In the genomic region with DNA sequence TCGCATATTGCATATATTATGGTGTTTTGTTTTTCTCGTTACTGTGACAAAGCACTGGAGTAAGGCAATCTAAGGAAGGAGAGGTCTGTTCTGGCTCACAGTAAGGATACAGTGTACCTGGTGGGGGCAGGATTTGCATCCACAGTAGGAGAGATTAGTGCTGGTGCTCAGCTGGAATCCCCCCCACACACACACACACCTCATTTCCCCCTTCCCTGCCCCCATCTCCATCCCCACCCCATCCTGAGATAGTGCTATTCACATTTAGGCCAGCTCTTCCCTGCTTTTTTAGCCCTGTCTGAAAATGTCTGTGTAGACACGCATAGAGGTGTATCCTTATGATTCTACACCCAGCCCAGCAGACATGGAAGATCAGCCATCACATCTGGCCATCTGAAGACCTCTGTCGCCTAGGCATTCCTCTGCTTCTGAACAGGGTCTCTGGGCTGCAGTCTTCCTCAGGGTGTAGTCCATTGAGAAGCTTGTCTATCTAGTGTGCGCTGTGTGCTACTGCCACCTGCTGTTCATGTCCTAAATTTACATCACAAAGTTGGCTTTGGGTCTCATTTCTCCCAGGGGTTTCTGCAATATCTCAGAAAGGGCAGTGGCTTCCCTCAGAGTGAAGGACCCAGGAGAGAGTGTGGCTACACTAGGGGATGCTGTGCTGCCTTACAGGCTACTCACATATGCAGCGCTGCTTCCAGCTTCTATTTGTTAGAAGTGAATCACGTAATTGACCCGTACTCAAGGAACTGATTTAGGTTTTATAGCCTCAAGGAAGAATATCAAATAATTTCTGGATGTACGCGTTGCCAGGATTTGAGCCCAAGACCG, we compare ENCODE assay signal across 8 mouse cellular contexts. TPM values are rescaled to one million over a fixed set of nuclear protein-coding genes. Genes with fewer than 3 reads are reported as not detected.
DNase-seq lines count a peak whose midpoint lies in the region; ATAC-seq lines count a peak whose summit lies in the region.
"Had no signal": no experiment of that assay in that cellular context is flagged by ENCODE, and none has a peak within 500 bp of the region (broad histone marks: within the 10 kb centered on the region; RNA-seq: fewer than 3 reads in every experiment).

No protein-coding gene starts in this region.

- H3K36me3 ChIP-seq in hindbrain, embryonic 14.5 days (replicated peaks; ENCODE audit: control insufficient read depth, insufficient read depth), result no peaks in the 10 kb centered on the region

- intact Hi-C loops in left cerebral cortex, postnatal 10 days (cut with DNase I), result loop anchor here (5.0 kb wide), 1 partner anchor 171 kb away; a partner anchor contains a TSS

- 57% methylated on average over 11 of the region's 11 CpGs for WGBS in hindbrain, embryonic 14.5 days

- no peaks in the 10 kb centered on the region for H3K9me3 ChIP-seq in hindbrain, embryonic 14.5 days (ENCODE audit: control insufficient read depth, low read length)

- ATAC-seq in erythroblast, adult 5-6 weeks (replicated peaks; ENCODE audit: low FRiP score, poor library complexity, severe bottlenecking), result peak; percentile 94
- peak; percentile 77; the same call in 1 of the 2 replicates for ATAC-seq in hindbrain, embryonic 14.5 days (ENCODE audit: low FRiP score)
- ATAC-seq in megakaryocyte, adult 5-6 weeks (ENCODE audit: poor library complexity, severe bottlenecking), result peak; percentile 93

- no peak overlapping the region for H3K4me3 ChIP-seq in hindbrain, embryonic 14.5 days (replicated peaks; ENCODE audit: low read length)

- H3K27me3 ChIP-seq in hindbrain, embryonic 14.5 days (ENCODE audit: control insufficient read depth, insufficient read depth, low read length), result no peaks in the 10 kb centered on the region

- H3K4me1 ChIP-seq in hindbrain, embryonic 14.5 days (replicated peaks; ENCODE audit: control insufficient read depth, insufficient read depth, low read length), result no peaks in the 10 kb centered on the region

- no peak overlapping the region for H3K4me2 ChIP-seq in hindbrain, embryonic 14.5 days (replicated peaks)

- H3K27ac ChIP-seq in hindbrain, embryonic 14.5 days, result no peak overlapping the region
- H3K27ac ChIP-seq: macrophage had no signal

- peak; percentile 80 for DNase-seq in MEL-GATA-1-ER (ENCODE audit: extremely low read depth, low read depth)
- DNase-seq in brain, adult 2 months (ENCODE audit: low read depth, low spot score), result peak; percentile 81
- peak; percentile 83 for DNase-seq in hindbrain, embryonic 14.5 days (ENCODE audit: low spot score)
- peak; percentile 58 to 68 for DNase-seq in left cerebral cortex, postnatal 10 days (ENCODE audit: extremely low spot score in 1 of 2, low spot score in 2 of 2)
- peak; percentile 63 for DNase-seq in right cerebral cortex, postnatal 4 days

- no peak overlapping the region for H3K9ac ChIP-seq in hindbrain, embryonic 14.5 days

RNA-seq across cellular contexts. Expression of a gene that starts 44.4 kb away (rescaled TPM):
- 342 and 346 TPM in 2 replicates for total RNA-seq in erythroblast, adult 5-6 weeks (2015; ENCODE audit: low replicate concordance)
- total RNA-seq in erythroblast, adult 5-6 weeks (2017; ENCODE audit: low replicate concordance), result 603 and 703 TPM in 2 replicates
- 10.0 and 12.3 TPM in 2 replicates for polyA plus RNA-seq in hindbrain, embryonic 14.5 days (2014; fragmentation: Nextera tagmentation; extraction: Ambion mirVana)
- 10 to 100 TPM; 65.5 to 71.4 TPM for total RNA-seq in left cerebral cortex, postnatal 10 days (2021)
- total RNA-seq in megakaryocyte, adult 5-6 weeks (2015), result 7.3 and 9.2 TPM in 2 replicates
- total RNA-seq in megakaryocyte, adult 5-6 weeks (2017), result 10.6 and 12.7 TPM in 2 replicates

Comparison
In these comparisons a context has a peak if more than half of its experiments do, and no peak if none do; other contexts are left out.
1. RNA of a gene that starts 44.4 kb away (total RNA-seq): 342 to 703 TPM in erythroblast, adult 5-6 weeks and 65.5 to 71.4 TPM in left cerebral cortex, postnatal 10 days; 7.3 to 12.7 TPM in megakaryocyte, adult 5-6 weeks; every median in the first group is over 4 times any median in the second.
2. Peak in every context shown above with its lines, with median percentiles within 50 percentile points of each other: DNase-seq and ATAC-seq.